Mouse (Mus musculus): ENCODE data around the gene Tecta. TPM values are rescaled to one million over a fixed set of nuclear protein-coding genes. Genes with fewer than 3 reads are reported as not detected.

Gene Tecta
- not detected for total RNA-seq (2023)

GRCm38 (mm10) chr9:42399829-42400228, at the start of gene Tecta:
Gene Tecta (minus strand): TSS chr9:42399929.

Other genes starting within 250 kb of the Tecta start
- gene Sc5d, start 135.7 kb downstream of the Tecta start, total RNA-seq (2023) = 10 to 100 TPM; 23.8 to 28.7 TPM
- gene Tbcel, start 107.9 kb upstream of the Tecta start, total RNA-seq (2023) = 10 to 100 TPM; 36.2 to 39.7 TPM